ENCODE assay signal across 21 mouse cellular contexts in the genomic region with DNA sequence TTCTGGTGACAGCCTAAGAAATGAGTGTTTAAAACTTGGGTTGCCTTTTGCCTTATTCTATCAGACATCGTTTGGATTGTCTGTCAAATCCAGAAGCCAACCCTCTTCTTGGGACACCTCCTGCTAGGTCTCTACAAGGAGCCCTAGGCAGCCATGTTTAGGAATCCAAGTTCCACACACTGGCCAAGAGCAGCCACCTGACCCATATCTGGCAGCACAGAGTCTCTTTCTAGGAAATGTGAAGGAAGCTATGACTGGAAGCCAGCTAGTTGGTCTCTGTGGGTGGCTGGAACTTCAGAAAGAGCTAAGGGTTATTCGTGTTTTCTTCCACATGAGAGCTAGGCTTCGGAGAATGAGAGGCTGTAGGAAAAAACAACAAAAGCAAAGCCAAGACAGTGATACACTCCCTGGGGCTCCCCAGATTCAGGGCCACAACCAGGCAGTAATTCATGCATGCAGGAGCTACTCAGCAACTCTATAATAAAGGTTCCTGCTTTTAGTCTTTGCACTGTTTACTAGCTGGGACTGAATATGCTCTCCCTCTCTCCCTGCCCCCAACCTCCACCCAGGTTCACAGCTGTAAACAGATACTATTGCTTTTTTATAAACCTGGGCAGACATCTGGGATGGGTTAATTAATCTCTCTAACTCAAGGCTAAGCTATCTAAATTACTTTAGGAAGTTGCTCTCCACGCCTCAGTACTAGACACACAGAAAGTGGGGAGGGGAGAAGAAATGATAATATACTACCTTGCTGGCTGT.
DNase-seq lines count a peak whose midpoint lies in the region; ATAC-seq lines count a peak whose summit lies in the region.
"Had no signal": no experiment of that assay in that cellular context is flagged by ENCODE, and none has a peak within 500 bp of the region (broad histone marks: within the 10 kb centered on the region; RNA-seq: fewer than 3 reads in every experiment).

No protein-coding gene starts in this region.

- H3K4me2 ChIP-seq in kidney, embryonic 15.5 days, result no peak overlapping the region
- H3K4me2 ChIP-seq: heart, embryonic 12.5 days; liver, embryonic 13.5 days; lung, embryonic 15.5 days; midbrain, embryonic 13.5 days; neural tube, embryonic 12.5 days; stomach, embryonic 15.5 days had no signal

- no peak overlapping the region for H3K4me3 ChIP-seq in kidney, embryonic 15.5 days (replicated peaks)
- no peak overlapping the region for H3K4me3 ChIP-seq in embryonic facial prominence, embryonic 10.5 days
- H3K4me3 ChIP-seq in limb, embryonic 10.5 days, result no peak overlapping the region
- H3K4me3 ChIP-seq: heart, embryonic 12.5 days; liver, embryonic 13.5 days; lung, embryonic 15.5 days; midbrain, embryonic 13.5 days; neural tube, embryonic 12.5 days; stomach, embryonic 15.5 days had no signal

- H3K27me3 ChIP-seq in kidney, embryonic 15.5 days, result no peaks in the 10 kb centered on the region
- no peaks in the 10 kb centered on the region for H3K27me3 ChIP-seq in embryonic facial prominence, embryonic 10.5 days (replicated peaks; ENCODE audit: low read depth, poor library complexity, severe bottlenecking)
- H3K27me3 ChIP-seq in limb, embryonic 10.5 days (ENCODE audit: low read depth, poor library complexity, severe bottlenecking), result no peaks in the 10 kb centered on the region
- H3K27me3 ChIP-seq: heart, embryonic 12.5 days; liver, embryonic 13.5 days; lung, embryonic 15.5 days; neural tube, embryonic 12.5 days; stomach, embryonic 15.5 days had no signal

- no peak overlapping the region for H3K9ac ChIP-seq in kidney, embryonic 15.5 days
- H3K9ac ChIP-seq: heart, embryonic 12.5 days; liver, embryonic 13.5 days; lung, embryonic 15.5 days; midbrain, embryonic 13.5 days; neural tube, embryonic 12.5 days; stomach, embryonic 15.5 days had no signal

- H3K27ac ChIP-seq in kidney, embryonic 15.5 days, result peak overlapping the region; percentile 59
- H3K27ac ChIP-seq in embryonic facial prominence, embryonic 10.5 days (replicated peaks), result 0 out of 2 replicates have a peak overlapping the region, but pooled peaks have one; percentile 35
- peak overlapping the region; percentile 50; the same call in 1 of the 2 replicates for H3K27ac ChIP-seq in limb, embryonic 10.5 days
- H3K27ac ChIP-seq: liver, embryonic 13.5 days; lung, embryonic 15.5 days; midbrain, embryonic 13.5 days; neural tube, embryonic 12.5 days had no signal

- peaks cover 34% of the 10 kb centered on the region for H3K4me1 ChIP-seq in kidney, embryonic 15.5 days
- peaks cover 58% of the 10 kb centered on the region for H3K4me1 ChIP-seq in embryonic facial prominence, embryonic 10.5 days
- H3K4me1 ChIP-seq in limb, embryonic 10.5 days, result peaks cover 51% of the 10 kb centered on the region

- DNase-seq in adrenal gland, postnatal 14 days, result peak; percentile 37
- no peak for DNase-seq in adrenal gland, postnatal 4 days (ENCODE audit: low spot score in 2 of 2)
- DNase-seq in kidney, postnatal 14 days, result no peak
- no peak for DNase-seq in embryonic facial prominence, embryonic 10.5 days (ENCODE audit: low spot score)
- DNase-seq in limb, embryonic 10.5 days (ENCODE audit: low spot score), result no peak
- DNase-seq in right cerebral cortex, postnatal 14 days, result no peak
- no peak for DNase-seq in urinary bladder, postnatal 14 days (ENCODE audit: low spot score)
- DNase-seq: cerebellum, adult 8-10 months; kidney, postnatal 25 days; left cerebral cortex, postnatal 4 days; liver, embryonic 13.5 days; right cerebral cortex, adult 18-20 months; thymus, adult 2 months had no signal

- no peaks in the 10 kb centered on the region for H3K9me3 ChIP-seq in kidney, embryonic 15.5 days (replicated peaks)
- H3K9me3 ChIP-seq in embryonic facial prominence, embryonic 10.5 days, result no peaks in the 10 kb centered on the region
- no peaks in the 10 kb centered on the region for H3K9me3 ChIP-seq in limb, embryonic 10.5 days (replicated peaks)
- H3K9me3 ChIP-seq: heart, embryonic 12.5 days; liver, embryonic 13.5 days; lung, embryonic 15.5 days; midbrain, embryonic 13.5 days; neural tube, embryonic 12.5 days; stomach, embryonic 15.5 days had no signal

- peak; percentile 54; the same call in 1 of the 2 replicates for ATAC-seq in kidney, embryonic 15.5 days (replicated peaks; ENCODE audit: low FRiP score)
- ATAC-seq: forebrain, embryonic 16.5 days; hindbrain, embryonic 16.5 days; midbrain, embryonic 13.5 days had no signal

- no peaks in the 10 kb centered on the region for H3K36me3 ChIP-seq in kidney, embryonic 15.5 days
- H3K36me3 ChIP-seq in embryonic facial prominence, embryonic 10.5 days (replicated peaks), result no peaks in the 10 kb centered on the region
- H3K36me3 ChIP-seq in limb, embryonic 10.5 days, result no peaks in the 10 kb centered on the region
- H3K36me3 ChIP-seq: heart, embryonic 12.5 days; liver, embryonic 13.5 days; lung, embryonic 15.5 days; midbrain, embryonic 13.5 days; neural tube, embryonic 12.5 days; stomach, embryonic 15.5 days had no signal

- 28% methylated on average over 4 of the region's 4 CpGs for WGBS in kidney, embryonic 15.5 days
- WGBS in embryonic facial prominence, embryonic 10.5 days, result 50% methylated on average over 4 of the region's 4 CpGs
- WGBS in limb, embryonic 10.5 days, result 53% methylated on average over 4 of the region's 4 CpGs
